Mouse (Mus musculus) gonadal fat pad, adult 2 months (tissue): Measurements from ENCODE around the gene Abcg4. TPM values are rescaled to one million over a fixed set of nuclear protein-coding genes. Genes with fewer than 3 reads are reported as not detected.
A peak's percentile ranks its signal among the peaks of the same experiment; 100 is the strongest.

Experiments
- DNase-seq: peaks from one replicate; pipeline ENCODE4 v3.0.0-alpha.2; 2012; ENCODE audit warnings: low read depth
- polyA plus RNA-seq: library from polyadenylated mRNA; depleted of rRNA; stranded (reverse); fragments of >200 nt; gene quantifications from 2 replicates; pipeline ENCODE4 v1.2.3, GENCODE M21; 2012

The Abcg4 gene
- polyA plus RNA-seq, 1 experiment = 6.6 TPM

DNA sequence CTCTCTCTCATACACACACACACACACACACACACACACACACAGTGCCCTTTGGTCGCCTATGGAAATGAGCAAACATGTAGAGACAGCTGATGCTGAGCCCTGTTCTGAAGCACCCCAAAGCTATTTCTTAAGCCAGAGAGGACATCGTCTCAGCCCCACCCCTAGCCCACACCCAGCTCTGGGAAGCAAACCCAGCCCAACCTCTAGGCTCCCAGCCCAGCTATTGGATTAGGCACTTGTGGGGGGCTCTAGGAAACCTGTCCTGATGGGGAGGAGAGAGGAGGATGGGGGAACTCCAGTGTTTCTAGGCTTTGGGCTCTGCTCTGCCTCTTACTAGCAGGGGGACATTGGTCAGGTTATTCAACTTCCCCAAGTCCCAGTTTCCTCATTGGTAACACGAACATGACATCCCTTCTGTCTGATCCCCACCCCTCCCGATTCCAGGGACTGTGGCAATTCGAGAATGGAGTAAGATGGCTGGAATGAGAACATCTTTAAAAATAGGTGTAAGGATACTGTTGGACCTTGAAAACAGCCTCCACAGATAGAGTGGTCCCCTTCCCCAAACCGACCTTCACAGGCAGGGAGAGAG, 2.1 kb downstream of the Abcg4 start:
- DNase-seq = no peak

DNA sequence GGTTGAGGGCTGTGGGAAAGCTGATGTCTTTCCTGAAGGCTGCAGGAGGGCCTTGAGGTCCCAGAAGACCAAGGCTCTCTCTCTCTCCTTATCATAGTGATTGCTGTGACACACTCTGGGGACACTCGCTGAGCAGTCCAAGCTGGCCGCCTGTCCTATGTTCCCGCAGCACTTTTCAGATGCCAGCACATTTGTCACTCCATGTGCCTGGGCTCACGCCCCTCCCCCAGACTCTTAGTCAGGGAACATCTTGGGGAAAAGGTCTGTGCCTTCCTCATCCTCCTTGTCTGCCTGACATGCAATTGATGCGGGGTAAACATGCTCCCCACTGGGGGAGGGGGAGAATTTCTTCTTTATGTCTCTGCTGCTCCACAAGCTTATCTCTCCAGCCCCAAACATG, 5.2 kb downstream of the Abcg4 start:
- DNase-seq = no peak

DNA sequence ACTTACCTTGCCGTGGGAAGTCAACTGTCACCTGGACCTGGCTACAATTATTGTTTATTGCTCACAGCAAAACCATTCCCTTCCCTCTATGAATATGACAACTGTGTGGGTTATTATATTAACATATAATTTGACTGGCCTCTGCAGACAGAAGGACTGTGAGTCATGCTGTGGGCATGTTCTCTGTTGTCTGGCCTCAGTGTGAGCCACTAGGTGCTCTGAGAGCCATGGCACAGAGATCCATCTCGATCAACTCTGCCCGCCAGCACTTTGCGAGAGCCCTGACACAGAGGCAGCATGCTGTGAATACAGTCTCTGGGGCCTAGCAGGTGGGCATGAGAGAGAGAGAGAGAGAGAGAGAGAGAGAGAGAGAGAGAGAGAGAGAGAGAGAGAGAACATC, 18.4 kb downstream of the Abcg4 start:
- no peak for DNase-seq

DNA sequence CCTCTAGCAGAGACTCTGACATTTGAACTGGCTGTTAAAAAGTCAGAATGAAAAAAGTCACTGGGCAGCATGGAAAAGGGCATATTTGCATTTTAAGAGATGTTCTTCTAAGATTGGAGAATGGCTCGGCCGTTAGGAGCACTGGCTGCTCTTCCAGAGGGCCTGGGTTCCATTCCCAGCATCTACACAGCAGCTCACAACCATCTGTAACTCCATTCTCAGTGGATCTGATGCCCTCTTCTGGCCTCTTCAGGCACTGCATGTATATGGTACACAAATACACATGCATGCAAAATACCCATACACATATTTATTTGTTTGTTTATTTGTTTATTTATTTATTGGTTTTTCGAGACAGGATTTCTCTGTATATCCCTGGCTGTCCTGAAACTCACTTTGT, 19.3 kb downstream of the Abcg4 start:
- no peak for DNase-seq

DNA sequence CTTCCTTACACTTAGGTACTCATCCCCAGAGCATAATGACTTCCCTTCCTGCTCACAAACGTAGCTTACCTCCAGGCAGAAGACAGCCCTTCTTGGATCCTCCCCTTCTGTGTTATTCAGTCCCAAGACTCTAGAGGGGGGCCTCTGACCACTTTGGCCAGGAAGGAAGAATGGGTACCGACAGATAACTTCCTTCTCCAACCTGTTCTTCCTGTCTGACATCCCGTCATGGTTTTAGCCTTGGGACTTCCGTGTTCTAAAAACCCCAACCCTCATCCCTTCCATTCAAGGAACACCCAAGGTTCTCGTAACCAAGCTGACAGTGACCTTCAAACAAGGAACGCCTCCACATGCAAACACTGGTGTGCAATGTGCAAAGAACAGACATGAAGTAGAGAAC, 20.0 kb downstream of the Abcg4 start, which contains the start of gene Nlrx1:
Gene Nlrx1, minus strand, starts transcription at position 168 of the 400 bp plus-strand sequence.
- peak; percentile 66 for DNase-seq

DNA sequence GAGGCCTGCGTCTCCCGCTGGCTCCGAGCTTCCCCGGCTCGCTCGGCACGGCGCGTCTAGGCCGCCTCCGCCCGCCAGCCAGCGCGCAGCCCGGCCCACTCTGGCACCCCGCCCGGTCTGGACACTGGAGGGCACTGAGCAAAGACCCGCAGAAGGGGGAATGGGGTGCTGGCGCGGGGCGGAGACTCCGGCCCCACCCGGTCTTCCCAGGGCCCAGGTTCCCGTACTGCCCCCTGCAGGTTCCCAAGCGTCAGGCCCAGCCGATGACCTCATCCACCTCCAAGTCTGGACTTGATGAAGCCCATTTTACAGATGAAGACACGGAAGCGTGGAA, 20.4 kb downstream of the Abcg4 start:
- no peak for DNase-seq

DNA sequence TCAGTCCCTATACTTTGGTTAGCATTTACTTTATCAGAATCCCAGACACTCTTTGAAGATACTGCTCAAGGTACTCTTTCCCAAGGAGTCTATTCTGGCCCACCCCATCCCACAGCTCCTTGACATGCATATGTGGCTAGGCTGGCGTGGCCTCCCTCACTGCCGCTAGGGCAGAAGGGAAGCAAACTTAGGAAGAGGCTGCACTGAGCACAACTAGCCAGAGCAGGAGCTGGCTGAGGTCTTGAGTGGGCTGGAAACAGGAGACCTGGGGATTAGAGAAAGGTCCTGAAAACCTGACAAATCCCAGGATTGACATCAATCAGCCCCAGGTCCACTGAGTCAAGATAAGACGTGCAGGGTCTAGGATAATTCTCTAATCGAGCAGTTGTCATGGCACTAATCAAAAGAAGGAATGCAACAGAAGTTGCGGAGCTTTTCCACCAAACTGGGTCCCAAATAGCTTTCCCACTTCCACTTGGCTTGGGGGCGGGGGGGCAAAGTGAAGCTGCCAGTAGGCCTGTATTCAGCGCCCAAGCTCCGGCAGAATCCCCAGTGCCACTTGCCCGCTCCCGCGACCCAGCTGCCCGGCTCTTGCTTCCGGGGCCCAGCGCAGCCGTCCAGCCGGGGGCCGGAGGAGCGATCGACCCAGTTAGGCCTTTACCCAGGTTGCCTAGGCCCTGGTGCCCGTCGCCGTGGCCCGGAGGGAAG, 20.9 kb downstream of the Abcg4 start:
- no peak for DNase-seq

DNA sequence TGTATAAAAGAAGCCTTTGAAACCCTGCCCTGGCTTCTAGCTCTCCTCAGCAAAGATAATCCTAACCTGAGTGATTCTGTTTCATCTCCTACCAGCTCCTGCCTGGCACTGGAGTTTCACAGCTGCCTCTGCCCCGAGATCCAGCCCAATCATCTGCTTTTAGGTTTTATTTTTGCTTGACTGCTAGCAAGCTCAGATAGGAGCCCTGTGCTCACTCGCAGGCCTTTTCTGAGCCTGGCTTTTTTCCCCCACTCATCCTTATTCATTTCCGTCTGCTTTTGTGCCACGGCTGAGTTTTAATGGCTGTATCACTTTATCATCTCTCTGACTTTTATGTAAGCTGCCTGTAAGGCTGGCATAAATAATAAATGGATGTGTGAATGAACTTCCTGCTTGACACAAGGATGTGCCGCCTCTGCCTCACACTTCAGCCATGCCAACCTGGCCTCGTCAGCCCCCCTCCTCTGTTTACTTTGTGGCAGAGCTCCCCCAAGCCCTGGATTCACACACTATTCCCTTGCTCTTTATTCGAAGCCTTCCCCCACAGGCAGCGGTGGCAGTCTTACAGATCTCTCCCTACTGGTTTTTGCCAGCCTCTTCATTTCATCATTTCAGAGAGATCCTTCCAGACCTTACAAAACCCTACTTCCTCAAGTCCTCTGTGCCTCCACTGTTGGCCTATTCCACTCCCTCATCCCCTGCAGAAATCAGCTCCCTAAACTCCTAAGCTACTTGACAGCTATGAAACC, 21.8 kb downstream of the Abcg4 start:
- DNase-seq = no peak

DNA sequence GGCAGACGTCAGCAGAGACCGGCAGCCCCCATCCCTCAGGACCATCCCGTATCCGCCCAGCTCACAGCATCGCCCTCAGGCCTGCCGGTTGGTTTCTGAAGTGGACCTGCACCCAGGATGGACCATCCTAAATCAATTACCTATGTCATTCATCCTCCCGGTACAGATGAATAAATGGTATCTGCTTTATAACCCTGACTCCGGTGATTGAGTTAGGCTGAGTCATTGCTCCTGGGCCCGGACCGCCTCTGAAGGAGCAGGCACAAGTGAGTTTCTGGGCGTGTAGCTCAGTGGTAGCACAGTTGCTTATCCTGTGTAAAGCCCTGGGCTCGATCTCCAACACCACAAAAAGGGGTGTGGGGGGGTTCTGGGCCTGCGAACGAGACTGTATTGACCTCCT, 27.0 kb downstream of the Abcg4 start:
- DNase-seq = no peak

DNA sequence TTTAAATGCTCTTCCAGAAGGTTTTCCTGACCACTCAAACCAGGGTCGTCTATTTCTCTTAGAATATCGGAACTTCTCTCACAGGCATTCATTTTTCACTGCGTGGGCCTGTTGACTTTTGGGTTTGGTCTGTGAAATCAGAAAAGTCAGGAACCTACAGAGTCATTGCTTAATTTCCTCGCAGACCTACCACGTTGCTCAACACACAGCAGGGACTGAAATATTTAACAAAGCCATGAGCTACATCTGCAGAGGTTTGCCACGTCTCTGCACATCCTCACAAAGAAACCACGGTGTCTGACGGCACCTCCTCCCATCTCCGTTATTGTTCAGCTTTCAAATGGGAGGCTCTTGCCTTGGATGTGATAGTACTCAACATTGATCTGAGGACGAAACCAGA, 29.4 kb downstream of the Abcg4 start:
- no peak for DNase-seq

DNA sequence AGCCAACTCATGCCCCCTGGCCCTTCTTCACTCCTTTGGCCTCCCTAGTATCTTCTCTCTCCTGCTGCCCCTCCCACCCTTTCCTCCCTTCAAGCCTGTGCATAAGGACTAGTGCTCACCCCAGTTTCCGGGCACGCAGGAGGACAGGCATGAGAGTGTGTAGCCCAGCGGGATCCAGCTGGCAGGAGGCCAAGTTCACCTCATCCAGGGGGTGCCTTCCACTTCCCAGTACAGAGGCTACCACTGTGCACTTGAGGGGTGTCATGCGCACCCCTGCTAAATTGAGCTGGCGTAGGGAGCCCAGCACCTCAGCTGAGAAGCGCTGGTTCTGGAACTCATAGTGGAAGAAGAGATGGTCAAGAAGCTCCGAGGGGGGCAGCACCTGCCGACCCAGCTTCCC, 32.2 kb downstream of the Abcg4 start:
- DNase-seq = no peak

DNA sequence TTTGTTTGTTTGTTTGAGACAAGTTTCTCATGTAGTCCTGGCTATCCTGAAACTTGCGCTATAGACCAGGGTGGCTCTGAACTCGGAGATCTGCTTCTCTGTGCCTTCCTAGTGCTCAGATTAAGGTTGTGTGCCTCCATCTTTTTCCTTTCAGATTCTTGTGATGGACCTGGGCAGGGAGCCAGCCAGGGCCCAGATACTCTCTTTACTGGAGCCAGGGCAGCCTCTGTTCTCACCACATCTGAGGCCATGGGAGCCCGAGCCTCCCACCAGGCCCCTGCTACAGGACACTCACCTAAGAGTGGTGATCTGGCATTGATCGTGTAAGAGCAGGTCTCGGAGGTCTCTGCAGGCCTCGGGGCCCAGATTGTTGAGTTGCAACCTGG, 33.3 kb downstream of the Abcg4 start:
- DNase-seq = no peak

DNA sequence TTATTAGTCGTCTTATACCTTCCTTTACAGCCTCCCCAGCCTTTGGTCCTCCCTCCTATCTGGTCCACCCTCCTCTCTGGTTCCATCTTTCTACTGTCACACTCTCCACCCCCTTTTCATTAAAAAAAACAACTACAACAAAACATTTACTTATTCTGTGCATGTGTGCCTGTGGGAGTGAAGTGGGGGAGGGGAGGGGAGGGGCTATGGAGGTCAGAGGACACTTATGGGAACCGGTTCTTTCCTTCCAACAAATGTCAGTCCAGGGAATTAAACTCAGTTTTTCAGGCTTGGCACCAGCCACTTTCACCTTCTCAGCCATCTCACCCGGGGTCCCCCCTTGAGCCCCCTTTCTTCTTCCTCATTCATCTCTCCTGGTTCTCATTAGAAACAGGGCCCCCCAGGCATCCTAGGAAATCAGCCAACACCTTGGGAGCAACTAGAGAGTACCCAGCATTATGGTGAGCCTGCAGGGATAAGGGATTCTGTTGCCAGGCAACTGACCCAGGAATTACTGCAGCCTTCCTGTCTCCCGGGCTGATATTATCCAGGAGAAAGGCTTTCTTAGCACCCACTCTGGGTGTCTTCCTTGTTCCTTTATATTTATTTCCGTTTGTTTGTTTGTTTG, 33.8 kb downstream of the Abcg4 start:
- no peak for DNase-seq

DNA sequence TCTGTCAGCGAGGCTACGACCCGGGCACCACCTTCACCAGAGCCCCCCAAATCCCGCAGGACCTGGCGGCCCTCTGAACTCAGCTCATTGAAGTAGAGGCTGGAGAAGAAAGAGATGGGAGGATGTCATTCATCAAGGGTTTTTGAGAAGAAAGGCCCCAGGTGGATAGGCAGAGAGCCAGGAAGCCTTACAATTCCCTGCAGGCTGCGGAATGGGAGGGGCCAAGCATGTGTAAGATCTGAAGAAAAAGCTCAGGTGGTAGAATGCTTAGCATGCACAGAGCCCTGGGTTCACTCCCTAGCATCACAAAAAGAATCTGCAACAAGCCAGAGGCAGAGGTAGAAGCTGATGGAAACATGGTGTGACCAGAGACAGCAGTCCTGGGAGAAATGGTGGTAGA, 35.0 kb downstream of the Abcg4 start:
- DNase-seq = no peak

DNA sequence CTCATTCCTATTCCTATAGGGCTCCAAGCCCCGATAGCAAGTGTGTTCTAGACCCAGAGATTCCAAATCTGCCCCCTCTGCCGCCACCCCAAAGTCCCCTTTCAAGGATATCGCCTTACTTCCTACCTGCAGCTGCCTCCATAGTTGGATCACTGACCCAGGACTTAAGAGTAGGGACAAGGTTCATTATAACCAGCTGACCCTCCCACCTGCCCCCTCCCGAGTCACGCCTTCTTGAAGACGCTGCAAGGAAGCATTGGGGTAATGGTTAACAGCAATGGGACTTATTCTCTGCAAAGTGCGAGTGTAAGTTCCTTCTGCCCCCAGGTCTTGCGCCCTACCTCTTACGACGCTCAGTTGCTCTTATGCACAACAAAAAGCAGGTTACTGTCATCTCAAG, 37.1 kb downstream of the Abcg4 start, which contains the start of gene Pdzd3:
Gene Pdzd3, minus strand, starts transcription at position 158 of the 400 bp plus-strand sequence.
- DNase-seq = no peak

DNA sequence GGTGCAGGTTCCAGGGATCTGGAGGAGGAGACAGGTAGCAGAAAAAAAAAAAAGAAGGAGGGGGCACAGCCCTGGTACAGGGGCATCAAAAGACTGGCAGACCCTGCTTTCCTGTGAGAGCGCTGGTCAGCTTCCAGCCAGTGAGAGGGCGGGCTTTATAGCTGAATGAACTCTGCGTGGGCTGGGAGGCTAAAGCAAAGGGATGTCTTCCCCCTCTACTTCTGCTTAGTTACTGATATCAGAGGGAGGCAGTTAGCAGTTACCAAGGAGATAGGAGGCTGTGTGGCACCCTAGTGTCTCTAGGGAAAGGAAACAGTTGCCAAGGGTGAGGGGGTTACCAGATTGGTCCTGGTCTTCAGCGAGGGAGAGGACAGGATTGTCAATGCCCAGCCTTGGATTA, 38.0 kb downstream of the Abcg4 start:
- no peak for DNase-seq

DNA sequence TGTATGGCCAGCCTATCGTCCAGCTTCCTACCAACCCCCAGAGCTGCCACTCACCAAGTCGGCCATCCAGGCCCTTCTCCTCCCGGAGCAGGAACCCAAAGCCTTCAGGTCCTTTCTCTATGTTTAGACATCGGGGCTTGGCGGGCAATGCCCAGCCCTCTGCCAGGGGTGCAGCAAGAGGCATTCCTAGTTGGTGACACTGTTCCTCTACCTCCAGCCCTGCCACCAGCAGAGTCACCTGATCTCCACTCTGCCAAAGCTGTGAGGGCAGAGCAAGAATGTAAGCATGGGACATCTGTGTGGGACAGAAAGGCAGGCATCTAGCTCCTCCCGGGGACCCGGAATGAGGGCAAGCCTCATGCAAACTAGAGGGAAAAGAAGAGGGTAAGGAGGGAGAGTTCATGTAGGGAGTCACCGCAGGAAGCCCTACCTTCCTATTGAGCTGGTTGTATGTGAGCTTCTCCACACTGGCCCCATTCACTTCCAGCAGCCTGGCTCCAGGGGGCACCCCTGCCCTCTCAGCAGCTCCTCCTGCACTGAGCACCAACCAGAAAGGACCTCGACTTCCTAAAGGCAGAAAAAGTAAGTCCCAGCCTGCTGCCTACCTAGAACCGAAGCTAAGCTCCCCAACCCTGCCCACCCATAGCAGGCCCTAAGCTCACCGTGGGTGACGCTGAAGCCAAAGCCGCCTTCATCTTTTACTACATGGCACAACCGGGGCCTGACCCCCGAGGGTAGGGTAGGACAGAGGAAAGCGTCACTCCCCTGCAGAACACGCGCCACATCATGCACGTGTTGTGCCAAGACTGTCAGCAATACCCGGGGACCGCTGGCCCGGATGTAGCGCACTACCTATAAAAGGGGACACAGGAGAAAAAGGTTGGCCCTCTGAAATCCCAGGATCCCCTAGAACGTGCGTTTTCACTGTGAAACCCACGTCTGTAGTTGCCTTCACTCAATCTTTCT, 39.0 kb downstream of the Abcg4 start:
- DNase-seq = no peak

DNA sequence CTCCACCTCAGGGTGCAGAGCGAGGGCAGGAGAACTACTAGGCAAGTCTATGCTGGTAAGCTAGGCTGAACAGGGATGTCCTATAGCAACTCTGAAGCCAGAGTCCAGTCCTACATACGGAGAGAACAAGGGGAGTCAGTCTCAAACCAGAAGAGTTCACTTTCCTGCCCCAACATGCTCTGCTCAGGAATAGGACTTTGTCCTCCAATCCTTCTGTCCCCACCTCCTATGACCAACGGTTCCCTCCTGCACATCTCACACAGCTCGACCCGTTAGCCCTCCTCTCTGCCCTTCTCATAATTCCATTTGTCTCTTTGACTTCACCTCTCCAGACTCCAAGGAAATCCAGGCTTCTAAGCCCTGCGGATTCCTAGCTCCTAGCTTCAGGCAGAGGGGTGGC, 40.5 kb downstream of the Abcg4 start:
- no peak for DNase-seq

DNA sequence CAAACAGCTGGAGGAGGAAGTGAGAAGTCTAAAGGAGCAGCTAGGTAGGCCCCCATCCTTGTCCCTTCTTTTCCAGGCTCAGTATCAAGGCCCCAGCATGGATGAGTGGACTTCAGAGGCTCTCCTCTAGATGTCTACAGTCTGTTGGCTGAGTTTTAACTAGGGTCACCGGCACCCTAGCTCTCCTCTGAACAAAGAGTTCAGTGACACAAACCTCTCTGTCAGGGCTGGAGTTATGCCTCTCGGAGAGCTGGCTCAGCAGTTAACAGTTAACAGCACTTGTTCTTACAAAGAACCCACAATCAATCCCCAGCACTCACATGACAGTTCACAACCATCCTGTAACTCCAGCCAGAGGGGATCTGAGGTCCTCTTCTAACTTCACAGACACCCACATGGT, 44.8 kb downstream of the Abcg4 start:
- no peak for DNase-seq

DNA sequence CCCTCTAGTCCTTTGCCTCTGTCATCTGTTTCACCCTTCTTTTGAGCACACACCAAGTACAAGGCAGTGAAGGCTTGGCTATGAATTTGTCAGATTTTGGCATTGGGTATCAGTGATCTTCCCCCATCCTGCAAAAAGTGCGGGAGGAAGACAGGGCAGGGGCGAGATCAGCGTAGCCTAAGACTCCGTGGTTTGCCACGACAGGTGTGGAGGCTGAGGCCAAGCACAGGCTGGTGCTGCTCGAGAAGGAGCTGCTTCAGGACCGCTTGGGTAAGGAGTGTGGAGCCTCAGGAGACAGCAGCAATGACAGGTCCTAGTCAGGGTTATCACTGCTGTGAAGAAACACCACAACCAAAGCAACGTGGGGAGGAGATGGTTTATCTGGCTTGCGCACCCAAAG, 47.0 kb downstream of the Abcg4 start:
- no peak for DNase-seq

DNA sequence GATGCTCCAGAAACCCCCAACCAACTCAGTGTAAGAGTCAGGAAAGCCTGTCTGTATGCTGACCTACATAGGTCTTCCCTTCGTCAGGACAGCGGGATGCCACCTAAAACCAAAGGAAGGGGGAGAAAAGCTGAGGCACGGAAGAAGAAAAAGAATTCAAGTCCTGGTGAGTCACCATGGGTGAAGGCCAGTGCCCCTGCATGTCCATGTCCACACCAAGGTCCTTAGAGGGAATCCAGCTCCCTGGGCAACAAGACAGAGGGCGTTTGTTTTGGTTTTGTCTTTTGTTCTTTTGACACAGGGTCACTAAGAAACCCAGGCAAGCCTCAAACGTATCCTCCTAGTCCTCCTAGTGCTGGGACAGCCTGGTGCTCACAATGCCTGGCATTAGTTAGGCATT, 47.5 kb downstream of the Abcg4 start:
- no peak for DNase-seq

DNA sequence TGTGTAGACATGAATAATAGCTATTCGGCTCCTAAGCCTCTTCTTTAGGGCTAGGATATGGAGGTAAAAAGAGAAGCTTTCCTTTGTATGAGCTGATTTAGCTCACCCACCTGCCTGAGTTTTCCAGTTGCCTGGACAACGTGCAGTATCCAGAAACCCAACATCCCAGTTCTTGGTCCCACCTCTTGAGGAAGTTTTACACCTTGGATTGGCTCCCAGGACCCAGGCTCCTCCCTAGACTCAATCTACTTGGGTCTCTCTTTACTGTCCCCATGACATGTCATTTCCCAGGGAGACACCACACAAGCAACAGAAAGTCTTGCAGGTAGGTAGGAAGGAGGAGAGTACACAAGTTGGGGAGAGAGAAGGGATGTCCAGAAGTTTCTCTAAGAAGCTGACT, 48.0 kb downstream of the Abcg4 start, which contains the start of gene Ccdc153:
Gene Ccdc153, plus strand, starts transcription at position 278 of the 400 bp plus-strand sequence.
- no peak for DNase-seq
